Mouse (Mus musculus) CH12.LX (cell line): ENCODE data around the gene Fes.

ENCODE experiments used
- CHD1 ChIP-seq: IDR thresholded peaks from 2 replicates; pipeline ENCODE4 v1.6.1; 2012; ENCODE audit warnings: low read depth, low read length, improper control_type of control experiment, inconsistent platforms
- CTCF ChIP-seq, 2 experiments: IDR thresholded peaks in 1 of 2; conservative IDR thresholded peaks in 1 of 2; 2 replicates each; pipeline ENCODE4 v1.5.1; 2011 to 2012; ENCODE audit warnings: low read depth in 2 of 2, low read length in 2 of 2, improper control_type of control experiment in 1 of 2, inconsistent platforms in 1 of 2, mild to moderate bottlenecking in 1 of 2, moderate library complexity in 1 of 2
- EP300 ChIP-seq: IDR thresholded peaks from 2 replicates; pipeline ENCODE4 v1.6.1; 2011; ENCODE audit warnings: low read length, improper control_type of control experiment

GRCm38 (mm10) chr7:80429661-80430060 is 41.9 kb upstream of the Fes start:
- TF ChIP-seq CHD1 (no peak), CTCF (conservative IDR thresholded peaks at IDR 0.05 in 1 of 2, IDR thresholded peaks at IDR 0.05 in 1 of 2; ENCODE audit: low read depth in 2 of 2, low read length in 2 of 2) (no peak), EP300 (no peak)
